Mouse (Mus musculus): Measurements from ENCODE around the gene Ssr2.
A peak's percentile ranks its signal among the peaks of the same experiment; 100 is the strongest.

Ssr2 gene

DNA sequence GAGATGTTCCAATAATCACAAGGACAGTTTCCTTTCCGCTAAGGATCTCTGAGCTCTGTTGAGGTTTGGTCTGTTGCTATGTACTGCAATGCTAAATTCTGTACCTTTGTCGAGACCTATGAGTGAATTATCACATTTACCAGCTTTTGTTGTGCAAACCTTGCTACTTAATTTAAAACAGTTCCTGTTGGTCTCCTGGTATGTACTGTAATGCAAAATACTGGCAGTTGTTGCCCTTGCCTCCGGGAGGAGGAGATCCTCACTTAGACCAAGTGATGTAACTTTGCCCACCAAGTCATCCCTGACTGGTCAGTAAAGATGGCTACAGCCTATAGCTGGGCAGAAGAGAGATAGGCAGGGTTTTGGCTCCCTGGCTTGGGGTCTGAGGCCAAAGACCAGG, at the start of gene Ssr2:
Gene Ssr2, plus strand, starts transcription at position 337 of the 400 bp plus-strand sequence.
- no peak for DNase-seq

- DNase-seq, result peak; percentile 86 to 92
These were observed 49.2 kb upstream of the Ssr2 start for GRCm38 (mm10) chr3:88526157-88527131.

DNA sequence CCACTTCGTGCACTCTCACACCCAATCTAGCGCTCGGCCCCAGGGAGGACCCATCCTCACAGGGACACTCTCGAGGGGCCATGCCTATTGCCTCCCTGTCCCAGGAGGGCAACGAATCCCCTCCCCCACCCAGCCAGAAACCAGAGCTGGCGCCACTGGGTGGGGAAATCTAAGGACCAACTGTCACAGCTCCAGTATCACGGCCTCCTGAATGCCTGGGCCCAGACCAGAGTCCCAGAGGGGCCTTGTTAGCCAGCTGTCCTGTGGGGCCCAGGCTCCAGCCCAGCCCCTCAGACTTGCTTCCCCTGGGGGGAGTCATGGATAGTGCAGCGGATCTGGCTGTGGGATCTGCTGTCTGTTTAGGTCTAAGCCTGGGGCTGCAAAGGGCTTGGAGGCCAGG, 48.1 kb upstream of the Ssr2 start:
- DNase-seq, result no peak

GRCm38 (mm10) chr3:88528646-88529045, 47.0 kb upstream of the Ssr2 start:
- DNase-seq, result no peak

DNA sequence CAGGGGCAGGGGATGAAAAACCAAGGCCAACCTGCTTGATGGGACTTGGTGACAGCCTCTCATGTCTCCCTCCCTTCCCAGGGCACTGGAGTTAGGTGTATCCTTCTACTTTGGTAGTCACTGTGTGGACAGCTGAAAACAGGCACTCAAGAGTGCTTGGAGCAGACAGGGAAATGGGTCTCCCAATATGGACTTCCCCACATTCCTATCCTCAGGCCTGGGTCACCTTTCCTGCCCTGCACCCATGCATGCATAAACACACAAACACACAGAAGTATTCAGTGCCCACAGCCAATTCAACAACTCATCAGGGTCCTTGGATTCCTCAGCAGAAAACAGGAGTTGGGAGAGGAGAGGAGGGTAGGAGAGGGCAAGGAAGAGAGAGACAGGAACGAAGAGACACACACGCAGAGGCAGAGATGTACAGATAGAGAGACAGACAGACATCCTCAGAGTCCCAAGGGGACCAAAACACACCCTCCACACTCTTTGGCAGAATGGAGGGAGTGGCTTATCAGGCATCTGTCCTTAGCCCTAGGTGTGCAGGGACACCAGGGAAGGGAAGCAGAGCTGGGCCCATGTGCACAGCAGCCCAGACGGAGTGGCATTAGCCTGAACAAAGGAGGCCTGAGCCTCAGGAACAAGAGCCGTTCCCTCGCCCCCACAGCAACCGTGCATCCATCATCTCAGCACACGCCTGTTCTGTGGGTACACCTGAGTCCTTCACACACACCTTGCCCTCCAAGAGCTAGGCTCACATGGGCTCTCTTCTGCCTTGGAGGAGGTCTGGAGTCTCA, 46.3 kb upstream of the Ssr2 start:
- DNase-seq, result no peak

DNA sequence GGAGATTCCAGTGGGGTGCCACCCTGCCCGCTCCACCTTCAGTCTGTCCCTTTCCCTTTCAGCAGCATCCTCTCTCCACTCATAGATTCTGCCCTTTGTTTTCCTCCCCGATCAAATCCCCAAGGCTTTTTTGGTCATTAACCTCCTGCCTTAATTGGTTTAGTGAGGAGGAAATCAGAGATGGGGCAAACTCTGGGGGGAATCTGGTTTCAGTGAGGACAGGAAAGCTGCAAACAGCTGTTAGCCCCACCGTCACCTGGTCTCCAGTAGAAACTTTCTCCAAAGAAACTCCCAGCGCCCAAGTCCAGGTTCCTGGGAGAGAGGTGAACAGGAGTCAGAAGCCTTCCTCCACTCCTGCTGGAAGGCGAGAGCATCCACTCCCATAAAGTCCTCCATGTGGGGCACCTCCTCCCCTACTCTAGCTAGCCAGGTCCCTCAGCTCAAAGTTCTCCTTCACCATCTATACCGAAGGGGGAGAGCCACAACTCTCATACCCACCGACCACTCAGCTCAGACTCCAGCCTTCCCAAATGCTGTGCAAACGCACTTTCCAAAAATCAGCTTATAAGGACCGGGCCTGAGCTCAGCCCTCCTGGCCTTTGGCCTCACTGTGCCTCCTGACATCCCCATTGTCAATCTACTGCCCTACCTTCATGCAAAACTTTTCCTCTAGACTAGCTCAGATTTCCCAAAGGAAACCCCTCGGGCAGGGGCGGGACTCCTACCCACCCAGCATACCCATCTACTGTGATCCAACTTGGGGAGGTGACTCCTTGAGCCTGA, 45.4 kb upstream of the Ssr2 start:
- DNase-seq, result no peak

DNA sequence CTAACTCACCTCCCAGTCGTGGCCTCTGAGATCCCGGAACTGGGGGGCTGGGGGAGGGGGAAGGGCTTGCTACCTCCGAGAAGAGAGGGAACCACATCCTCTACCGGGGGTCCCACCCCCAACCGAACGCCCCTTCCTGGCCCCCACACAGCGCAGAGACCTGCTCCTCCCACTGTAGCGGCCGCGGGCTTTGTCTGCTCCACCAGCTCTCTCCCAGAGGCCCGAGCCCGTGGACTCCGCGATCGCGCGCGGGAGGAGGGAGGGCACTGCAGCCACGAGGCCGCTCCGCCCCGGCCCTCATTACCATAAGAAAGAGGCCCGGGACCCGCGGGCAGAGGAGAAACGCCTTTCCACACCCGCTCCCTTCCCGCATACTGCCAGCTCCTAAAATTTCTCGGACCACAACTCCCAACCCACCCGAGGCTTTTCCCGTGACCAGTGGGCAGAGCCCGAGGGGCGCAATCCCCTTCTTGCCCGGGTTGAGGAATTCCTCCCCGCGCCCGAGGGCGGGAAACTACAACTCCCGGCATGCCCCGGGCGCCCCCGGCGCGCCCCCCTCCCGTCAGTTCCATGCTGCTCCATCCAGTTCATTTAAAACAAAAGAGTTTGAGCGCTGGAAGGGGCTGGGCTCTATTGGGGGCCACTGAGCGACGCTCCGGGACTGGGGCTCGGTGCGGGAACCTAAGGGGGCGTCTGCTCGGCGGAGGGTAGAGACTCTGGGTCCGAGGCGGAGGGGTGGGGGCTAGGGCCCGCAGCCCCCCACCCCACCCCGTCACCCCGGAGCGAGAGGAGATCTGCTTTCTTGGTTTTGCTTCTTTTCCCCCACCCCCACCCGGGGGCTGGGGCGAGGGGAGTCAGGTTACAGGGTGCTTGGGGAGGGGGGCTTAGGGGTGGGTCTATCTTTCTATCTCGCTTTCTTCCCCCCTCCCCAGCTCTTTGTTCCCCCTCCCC, 44.1 kb upstream of the Ssr2 start:
- DNase-seq, result peak; percentile 93

GRCm38 (mm10) chr3:88532299-88532674, 43.4 kb upstream of the Ssr2 start, which contains the start of gene Mex3a:
Mex3a (plus strand) TSS chr3:88532395.
- DNase-seq, result no peak

- DNase-seq, result peak in 1 of 2 experiments; percentile 46
These were observed 42.8 kb upstream of the Ssr2 start for GRCm38 (mm10) chr3:88532689-88533511.

DNA sequence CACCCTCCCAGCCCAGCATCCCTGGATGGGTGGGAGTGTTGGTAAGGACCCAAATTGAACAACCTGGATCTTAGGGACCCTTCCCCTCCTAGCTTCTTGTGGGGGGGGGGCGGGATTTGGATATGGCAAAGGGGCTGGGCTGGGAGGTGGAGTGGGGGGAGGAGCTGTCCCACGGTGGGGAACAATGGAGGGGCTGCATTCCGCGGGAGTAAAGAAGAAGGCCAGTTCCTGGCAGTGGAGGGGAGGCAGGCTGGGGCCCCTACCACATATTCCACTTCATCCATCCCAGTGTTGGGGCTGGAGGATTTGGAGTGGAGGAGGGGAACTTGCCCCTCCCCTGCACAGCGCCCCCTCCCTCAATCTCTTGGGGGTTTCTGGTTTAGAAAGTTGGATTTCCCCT, 42.0 kb upstream of the Ssr2 start:
- no peak for DNase-seq

DNA sequence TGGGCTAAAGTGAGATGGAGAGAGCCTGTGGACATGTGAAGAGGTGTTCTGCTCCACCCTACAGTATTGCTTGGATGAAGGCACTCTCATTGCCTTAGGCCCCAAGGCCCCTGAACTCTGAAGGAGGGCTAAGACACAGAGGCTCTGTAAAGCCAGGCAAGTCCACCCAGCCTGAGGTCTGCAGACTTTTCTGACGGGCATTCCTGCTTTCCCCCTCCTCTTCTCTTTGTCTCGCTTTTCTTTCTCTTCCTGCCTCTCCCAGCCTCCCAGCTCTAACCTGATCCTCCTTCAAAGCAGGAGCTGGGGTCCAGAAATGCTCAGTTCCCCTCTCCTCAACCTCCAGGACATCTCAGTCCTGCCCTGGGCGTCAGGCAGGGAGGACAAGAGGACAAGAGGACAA, 40.7 kb upstream of the Ssr2 start:
- DNase-seq, result no peak

- DNase-seq, result no peak
These were observed 40.1 kb upstream of the Ssr2 start for GRCm38 (mm10) chr3:88535527-88535926.

DNA sequence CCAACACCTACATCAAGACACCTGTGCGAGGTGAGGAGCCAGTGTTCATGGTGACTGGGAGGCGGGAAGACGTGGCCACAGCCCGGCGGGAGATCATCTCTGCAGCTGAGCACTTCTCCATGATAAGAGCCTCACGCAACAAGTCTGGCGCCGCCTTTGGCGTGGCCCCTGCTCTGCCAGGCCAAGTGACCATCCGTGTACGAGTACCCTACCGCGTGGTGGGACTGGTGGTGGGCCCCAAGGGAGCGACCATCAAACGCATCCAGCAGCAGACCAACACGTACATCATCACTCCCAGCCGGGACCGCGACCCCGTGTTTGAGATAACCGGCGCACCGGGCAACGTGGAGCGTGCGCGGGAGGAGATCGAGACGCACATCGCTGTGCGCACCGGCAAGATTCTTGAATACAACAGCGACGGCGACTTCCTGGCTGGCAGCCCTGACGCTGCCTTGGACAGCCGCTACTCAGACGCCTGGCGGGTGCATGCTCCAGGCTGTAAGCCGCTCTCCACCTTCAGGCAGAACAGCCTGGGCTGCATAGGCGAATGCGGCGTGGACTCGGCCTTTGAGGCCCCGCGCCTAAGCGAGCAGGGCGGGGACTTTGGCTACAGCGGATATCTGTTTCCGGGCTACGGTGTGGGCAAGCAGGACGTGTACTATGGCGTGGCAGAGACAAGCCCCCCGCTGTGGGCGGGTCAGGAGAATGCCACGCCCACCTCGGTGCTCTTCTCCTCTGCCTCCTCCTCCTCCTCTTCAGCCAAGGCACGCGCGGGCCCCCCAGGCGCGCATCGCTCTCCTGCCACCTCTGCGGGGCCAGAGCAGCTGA, 39.4 kb upstream of the Ssr2 start:
- peak; percentile 83 to 89 for DNase-seq

DNA sequence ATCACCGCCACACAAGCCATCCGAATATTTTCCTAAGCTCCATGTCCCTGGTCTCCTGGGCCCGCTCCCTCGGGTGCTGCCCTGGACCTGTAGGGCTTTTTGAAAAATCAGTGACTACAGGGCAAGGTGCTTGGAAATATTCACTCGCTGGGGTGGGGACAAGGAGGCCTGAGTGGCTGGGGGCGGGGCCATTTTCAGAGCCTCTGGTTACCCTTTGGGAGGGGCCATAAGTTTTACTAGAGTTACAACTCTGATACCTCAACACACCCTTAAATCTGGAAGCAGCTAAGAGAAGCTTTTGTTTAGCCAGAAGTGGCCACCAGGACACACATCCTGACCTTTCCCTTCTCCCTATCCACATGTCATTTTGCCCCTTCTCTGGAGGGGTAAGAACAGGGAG, 38.5 kb upstream of the Ssr2 start:
- peak in 1 of 2 experiments; percentile 52 for DNase-seq

DNA sequence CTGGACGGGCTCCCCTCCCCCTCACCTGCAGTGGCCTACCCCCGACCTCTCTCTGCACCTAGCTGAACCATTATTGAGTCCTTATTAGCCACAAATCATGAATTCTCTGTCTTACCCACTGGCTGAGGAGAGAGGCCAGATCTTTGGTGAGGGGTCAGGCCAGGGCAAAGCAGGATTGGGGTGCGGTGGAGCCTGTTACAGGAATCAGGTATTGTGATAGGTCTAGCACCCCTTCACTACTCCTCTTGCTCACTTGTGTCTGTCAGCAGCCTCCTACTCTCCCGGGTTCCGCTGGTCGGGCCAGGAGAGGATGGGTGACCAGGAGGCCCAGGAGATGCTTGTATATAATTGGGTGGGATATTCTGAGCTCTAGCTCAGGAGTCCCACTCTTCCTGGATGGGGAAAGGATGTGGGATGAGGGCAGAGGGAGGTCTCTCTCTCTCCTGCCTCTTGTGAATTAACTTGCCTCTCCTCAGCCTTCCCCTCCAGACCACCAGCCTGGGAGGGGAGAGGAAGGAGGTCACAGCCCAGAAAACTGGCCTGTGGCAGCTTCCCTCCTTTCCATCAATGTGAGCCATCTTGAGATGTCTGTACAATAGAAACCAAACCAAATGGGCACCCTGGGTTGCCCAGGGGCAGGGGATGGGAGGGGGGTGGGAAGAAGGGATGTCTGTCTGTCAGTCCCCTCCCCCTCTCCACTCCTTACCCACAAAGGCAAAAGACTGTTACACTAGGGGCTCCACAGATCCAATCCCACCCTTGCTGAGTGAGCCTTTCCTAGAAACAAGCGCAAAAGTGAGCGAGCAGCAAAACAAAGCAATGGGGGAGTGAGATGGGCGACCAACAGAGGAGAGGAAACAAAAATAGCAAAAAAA, 37.2 kb upstream of the Ssr2 start:
- DNase-seq, result no peak

GRCm38 (mm10) chr3:88539397-88539796, 36.3 kb upstream of the Ssr2 start:
- DNase-seq, result peak in 1 of 2 experiments; percentile 23

DNA sequence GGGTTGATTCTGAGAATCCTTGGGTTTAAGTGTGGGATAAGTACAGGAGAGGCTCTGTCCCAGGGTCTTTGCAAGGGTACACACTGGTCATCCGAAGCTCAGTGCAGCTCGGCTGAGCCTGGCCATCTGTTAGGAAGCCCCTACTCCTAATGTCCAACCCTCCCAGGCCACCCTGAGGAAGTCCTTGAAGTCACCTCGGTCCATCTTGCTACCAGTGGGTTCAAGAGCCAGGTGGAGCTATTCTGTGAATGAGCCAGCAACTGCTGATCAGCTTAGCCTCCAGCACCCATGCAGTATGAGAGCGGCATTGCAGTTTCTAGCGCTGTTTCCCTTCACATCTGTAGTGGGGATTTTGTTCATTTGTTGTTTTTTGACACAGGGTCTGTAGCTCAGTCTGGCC, 35.6 kb upstream of the Ssr2 start:
- DNase-seq, result no peak

DNA sequence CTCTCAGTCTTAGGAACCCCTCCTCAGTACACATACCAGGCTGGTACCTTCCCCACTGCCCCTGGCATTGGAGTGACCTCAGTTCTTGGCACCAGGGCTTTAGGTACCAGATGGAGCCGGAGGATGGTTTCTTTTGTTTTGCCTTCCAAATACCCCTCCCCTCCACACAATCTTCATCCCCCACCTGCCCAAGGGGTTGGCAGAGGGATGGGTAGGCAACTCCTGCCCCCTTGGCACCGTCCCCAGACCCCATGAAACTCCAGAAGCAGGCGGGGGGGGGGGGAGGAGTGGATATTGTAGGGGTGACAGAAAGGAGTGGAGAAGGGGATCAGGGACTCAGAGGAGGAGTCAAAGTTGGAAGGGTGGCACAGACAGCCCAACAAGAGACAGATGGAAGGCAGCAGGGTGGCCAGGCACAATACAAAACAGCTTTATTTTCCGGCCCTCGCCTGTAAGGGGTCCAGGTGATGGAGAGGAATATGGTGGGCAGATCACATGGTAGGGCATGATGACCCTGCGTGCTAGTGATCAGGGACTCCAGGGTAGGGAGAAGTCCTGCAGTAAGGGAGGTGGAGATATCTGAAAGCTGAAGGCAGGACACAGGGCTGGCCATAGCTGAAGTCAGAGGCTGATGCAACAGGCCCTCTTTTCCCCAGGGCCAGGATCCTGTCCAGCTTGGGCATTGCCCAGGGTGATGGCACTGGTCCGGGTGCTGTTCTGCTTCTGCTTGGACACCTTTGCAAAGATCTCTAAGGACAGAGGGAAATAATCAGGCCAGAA, 33.9 kb upstream of the Ssr2 start:
- peak; percentile 70 to 73 for DNase-seq

All from cerebellum, postnatal 25 days (tissue).